Mouse (Mus musculus) thymus, adult 2 months (tissue): Measurements from ENCODE around the gene Ddit4.

Source experiments
- CTCF ChIP-seq: fragments of 200-500 bp; IDR thresholded peaks from 2 replicates; pipeline ENCODE4 v1.5.1; 2012; ENCODE audit warnings: mild to moderate bottlenecking, control low read depth, low read length, moderate library complexity, borderline replicate concordance; ENCODE audit not compliant: control insufficient read depth, poor library complexity, insufficient read depth; ENCODE audit errors: extremely low read depth
- POLR2A ChIP-seq: fragments of 200-500 bp; IDR thresholded peaks from 2 replicates; pipeline ENCODE4 v1.6.1; 2012; ENCODE audit warnings: mild to moderate bottlenecking, low read length, control low read depth, moderate library complexity; ENCODE audit not compliant: control insufficient read depth, poor library complexity, insufficient read depth; ENCODE audit errors: extremely low read depth

GRCm38 (mm10) chr10:59969821-59970449, 18.3 kb upstream of the Ddit4 start:
- TF ChIP-seq POLR2A (peak; percentile 73; the same call in 1 of the 2 replicates), CTCF (no peak)
